ENCODE assay signal across 9 mouse cellular contexts in the genomic region with DNA sequence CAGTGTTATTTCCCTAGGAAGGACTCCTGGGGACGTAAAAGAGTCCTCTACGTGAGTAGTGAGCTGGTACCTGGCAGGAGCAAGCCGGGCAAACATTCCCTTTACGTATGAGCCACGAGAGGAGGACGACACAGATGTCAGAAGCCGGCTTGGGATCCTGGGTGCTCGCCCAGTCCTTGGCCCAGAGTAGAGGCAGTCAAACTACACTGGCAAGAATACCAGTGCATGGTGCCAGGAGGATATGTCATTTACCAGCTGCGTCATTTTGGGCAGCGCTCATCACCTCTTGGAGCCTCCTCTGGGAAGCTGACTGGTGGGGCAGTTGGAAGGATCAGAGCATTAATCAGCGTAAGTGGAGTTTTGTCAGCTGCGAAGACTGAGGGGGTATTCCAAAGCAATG.
DNase-seq lines count a peak whose midpoint lies in the region; ATAC-seq and TF ChIP-seq lines count a peak whose summit lies in the region.
"Had no signal": no experiment of that assay in that cellular context is flagged by ENCODE, and none has a peak within 500 bp of the region (broad histone marks: within the 10 kb centered on the region; RNA-seq: fewer than 3 reads in every experiment).

No protein-coding gene starts in this region.

- H3K9ac ChIP-seq in liver, embryonic 11.5 days (ENCODE audit: low read depth, low read length): no peak overlapping the region

- no peak overlapping the region for H3K4me2 ChIP-seq in liver, embryonic 11.5 days

- no peak overlapping the region for H3K27ac ChIP-seq in liver, embryonic 11.5 days (ENCODE audit: low read depth, low read length)
- no peak overlapping the region for H3K27ac ChIP-seq in kidney, adult 2 months (ENCODE audit: insufficient read depth, low read depth, low read length)

- H3K9me3 ChIP-seq in liver, embryonic 11.5 days (ENCODE audit: control insufficient read depth, low read length): no peaks in the 10 kb centered on the region

- no peak for DNase-seq in frontal cortex, postnatal 25 days (ENCODE audit: low spot score in 2 of 2)
- DNase-seq in adrenal gland, adult 8-10 months: peak; percentile 5
- peak; percentile 6 to 11 for DNase-seq in frontal cortex, postnatal 14 days (ENCODE audit: low spot score in 2 of 2)
- peak; percentile 39 to 62 for DNase-seq in layer of hippocampus, postnatal 14 days (ENCODE audit: low spot score in 2 of 2)
- no peak for DNase-seq in embryo, embryonic 10.5 days (ENCODE audit: low spot score)
- no peak for DNase-seq in liver, embryonic 11.5 days (ENCODE audit: low spot score)
- DNase-seq in kidney, adult 2 months: no peak
- DNase-seq: liver had no signal

- WGBS in liver, embryonic 11.5 days: 86% methylated on average over 12 of the region's 12 CpGs
- 90% methylated on average over 12 of the region's 12 CpGs for WGBS in kidney, adult 2 months

- no peak for TF ChIP-seq CTCF in kidney, adult 2 months (conservative IDR thresholded peaks at IDR 0.05; ENCODE audit: insufficient read depth, insufficient read length, low read depth, low read length)

- no peak overlapping the region for H3K4me3 ChIP-seq in liver, embryonic 11.5 days (ENCODE audit: low read depth, low read length)
- no peak overlapping the region for H3K4me3 ChIP-seq in kidney, adult 2 months (ENCODE audit: insufficient read depth, low read depth, low read length)

- no peaks in the 10 kb centered on the region for H3K4me1 ChIP-seq in liver, embryonic 11.5 days (replicated peaks; ENCODE audit: control insufficient read depth, insufficient read depth, low read length)
- H3K4me1 ChIP-seq in kidney, adult 2 months (ENCODE audit: control insufficient read depth, insufficient read depth, low read length): no peaks in the 10 kb centered on the region

- no peaks in the 10 kb centered on the region for H3K27me3 ChIP-seq in liver, embryonic 11.5 days (replicated peaks; ENCODE audit: control insufficient read depth, insufficient read depth, low read length)
- H3K27me3 ChIP-seq in kidney, adult 2 months (replicated peaks; ENCODE audit: control insufficient read depth, insufficient read depth, low read length): no peaks in the 10 kb centered on the region

- TF ChIP-seq POLR2A in kidney, adult 2 months (IDR thresholded peaks at IDR 0.05; ENCODE audit: low read depth, low read length): no peak

- ATAC-seq in frontal cortex, adult (ENCODE audit: low TSS enrichment): peak; percentile 45
- ATAC-seq in liver, embryonic 11.5 days (replicated peaks; ENCODE audit: low FRiP score): no peak

- H3K36me3 ChIP-seq in liver, embryonic 11.5 days (ENCODE audit: control insufficient read depth, insufficient read depth, low read length): no peaks in the 10 kb centered on the region
- H3K36me3 ChIP-seq in kidney, adult 2 months (ENCODE audit: control insufficient read depth, insufficient read depth, low read length): no peaks in the 10 kb centered on the region

Comparison
In these comparisons a context has a peak if more than half of its experiments do, and no peak if none do; other contexts are left out.
1. DNase-seq: peak in adrenal gland, adult 8-10 months (single experiment), frontal cortex, postnatal 14 days (2 of 2) and layer of hippocampus, postnatal 14 days (2 of 2); none in frontal cortex, postnatal 25 days (0 of 2), embryo, embryonic 10.5 days (single experiment), liver, embryonic 11.5 days (single experiment) and kidney, adult 2 months (single experiment).